Mouse (Mus musculus) embryo, embryonic 10.5 days (tissue): ENCODE measurements around the gene Masp1.

ENCODE experiments used
- DNase-seq: peaks from one replicate; pipeline ENCODE4 v3.0.0-alpha.2; 2015; ENCODE audit warnings: low spot score

Gene Masp1

GRCm38 (mm10) chr16:23458906-23459588 lies 61.6 kb downstream of the Masp1 start:
- no peak for DNase-seq

- DNase-seq, result no peak
Observed at GRCm38 (mm10) chr16:23457338-23457737, 63.3 kb downstream of the Masp1 start.

DNA sequence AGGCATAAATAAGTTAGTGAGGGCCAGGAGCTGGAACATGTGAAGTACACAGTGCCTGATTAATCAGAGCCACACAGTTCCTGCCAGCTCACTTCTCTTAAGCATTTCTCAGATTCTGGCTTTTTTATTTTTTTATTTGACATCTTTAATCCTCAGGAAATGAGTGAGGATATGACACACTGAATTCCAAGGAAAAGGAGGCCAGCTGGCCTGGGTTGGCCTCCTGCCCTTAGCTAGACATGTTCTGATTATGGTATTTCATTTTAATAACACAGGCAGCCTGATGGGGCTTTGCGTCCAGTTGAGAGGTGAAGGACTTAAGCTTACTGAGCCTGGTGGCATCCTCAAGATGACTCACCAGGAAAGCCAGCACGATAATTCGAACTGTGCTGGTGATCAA lies 64.1 kb downstream of the Masp1 start:
- DNase-seq, result no peak

GRCm38 (mm10) chr16:23454376-23454775 lies 66.2 kb downstream of the Masp1 start:
- no peak for DNase-seq

- peak; percentile 82 for DNase-seq
Observed at GRCm38 (mm10) chr16:23452476-23452875, 68.1 kb downstream of the Masp1 start.

- no peak for DNase-seq
Observed at GRCm38 (mm10) chr16:23450816-23451215, 69.8 kb downstream of the Masp1 start.

DNA sequence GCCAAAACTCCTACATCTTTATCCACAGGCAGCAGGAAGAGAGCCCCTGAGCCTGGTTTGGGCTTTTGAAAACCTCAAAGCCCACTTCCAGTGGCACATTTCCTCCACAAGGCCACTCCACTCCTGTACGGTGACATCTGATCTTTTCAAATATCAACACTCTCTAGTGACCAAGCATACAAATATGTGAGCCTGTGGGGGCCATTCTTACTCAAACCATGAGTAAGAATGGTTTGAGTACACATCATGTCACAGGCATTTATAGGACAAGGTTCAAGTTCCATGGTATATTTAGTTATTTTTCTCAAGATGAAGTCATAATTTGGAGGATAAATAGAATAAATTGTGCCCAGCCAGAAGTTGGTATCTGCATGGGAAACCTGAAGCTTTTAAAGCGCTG lies 70.7 kb downstream of the Masp1 start:
- DNase-seq, result no peak

GRCm38 (mm10) chr16:23444231-23444630 lies 76.4 kb downstream of the Masp1 start:
- DNase-seq, result no peak

DNA sequence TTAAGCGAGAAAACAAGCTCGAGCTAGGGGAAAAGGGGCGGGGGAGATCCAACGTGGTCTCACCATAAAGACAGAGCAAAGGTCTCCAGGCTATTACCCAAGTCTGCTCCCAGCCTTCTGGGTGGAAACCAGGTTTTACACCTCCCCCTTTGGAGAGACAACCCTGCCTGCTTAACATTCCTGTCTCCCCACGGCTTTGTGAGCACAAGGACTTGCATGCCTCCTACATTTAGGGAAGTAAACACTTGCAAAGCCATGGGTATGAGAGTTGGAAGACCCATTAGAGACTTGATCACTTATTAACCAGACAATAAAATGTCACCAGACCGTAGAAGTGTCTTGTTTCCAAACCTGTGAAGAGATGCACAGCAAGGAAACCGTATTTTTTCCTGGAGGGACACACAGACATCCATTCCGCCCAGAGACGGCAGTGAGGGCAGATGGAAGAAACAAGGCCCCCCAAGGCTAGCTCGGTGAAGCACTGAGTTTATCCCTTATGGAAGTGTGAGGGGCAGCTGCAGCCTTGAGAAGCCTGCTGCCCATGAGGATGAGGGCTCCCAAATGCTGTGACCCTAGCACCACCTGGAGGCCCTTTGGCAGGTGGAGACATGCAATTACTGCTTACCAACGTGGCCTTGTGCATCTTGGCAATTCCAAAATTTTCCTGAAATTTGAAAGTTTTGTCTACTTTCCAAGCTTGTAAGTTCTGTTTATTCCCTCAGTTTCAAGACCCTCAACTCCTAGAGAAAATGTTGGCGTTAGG lies 83.0 kb downstream of the Masp1 start:
- DNase-seq, result no peak

DNA sequence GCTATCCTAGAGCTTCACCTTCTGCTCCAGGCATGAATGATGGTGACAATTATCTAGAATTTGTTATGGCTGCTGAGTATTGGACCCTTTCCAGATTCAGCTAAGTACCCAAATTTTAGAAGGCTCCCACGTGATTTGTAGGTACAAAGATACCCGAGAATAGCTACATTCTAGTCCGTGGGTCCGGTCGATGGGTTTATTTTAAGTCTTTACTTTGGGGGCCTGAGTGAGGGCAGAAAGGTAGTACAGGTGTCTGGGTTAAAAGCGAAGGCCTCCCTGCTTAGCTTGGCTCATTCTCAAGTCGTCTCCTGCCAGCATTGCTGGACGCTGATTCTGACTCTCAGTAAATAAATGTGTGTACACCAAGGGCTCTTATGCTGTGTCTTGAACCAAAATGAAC lies 90.6 kb downstream of the Masp1 start:
- no peak for DNase-seq

GRCm38 (mm10) chr16:23428647-23429319 lies 91.8 kb downstream of the Masp1 start, which contains the start of gene Rtp1:
Gene Rtp1, plus strand, starts transcription at chr16:23429133.
- no peak for DNase-seq

DNA sequence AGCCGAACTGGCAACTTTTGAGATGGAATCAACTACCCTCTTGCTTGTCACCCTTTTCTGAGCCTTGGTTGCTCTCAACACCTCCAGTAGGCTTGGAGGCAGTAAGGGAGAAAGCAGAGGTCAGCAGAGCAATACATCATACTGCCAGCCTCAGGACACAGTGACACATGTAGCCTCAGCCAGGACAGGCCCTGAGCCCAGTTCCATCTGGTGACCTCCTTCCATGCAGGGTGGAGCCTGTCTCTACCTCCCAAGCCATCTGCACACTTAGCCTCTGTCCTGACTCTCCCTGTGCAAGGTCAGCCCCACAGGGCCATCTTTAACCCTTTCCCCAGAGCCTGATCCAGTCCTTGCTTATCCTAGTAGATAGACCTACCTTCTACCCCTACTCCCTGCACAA lies 92.9 kb downstream of the Masp1 start:
- DNase-seq, result no peak

GRCm38 (mm10) chr16:23423825-23424224 lies 96.8 kb downstream of the Masp1 start:
- no peak for DNase-seq

DNA sequence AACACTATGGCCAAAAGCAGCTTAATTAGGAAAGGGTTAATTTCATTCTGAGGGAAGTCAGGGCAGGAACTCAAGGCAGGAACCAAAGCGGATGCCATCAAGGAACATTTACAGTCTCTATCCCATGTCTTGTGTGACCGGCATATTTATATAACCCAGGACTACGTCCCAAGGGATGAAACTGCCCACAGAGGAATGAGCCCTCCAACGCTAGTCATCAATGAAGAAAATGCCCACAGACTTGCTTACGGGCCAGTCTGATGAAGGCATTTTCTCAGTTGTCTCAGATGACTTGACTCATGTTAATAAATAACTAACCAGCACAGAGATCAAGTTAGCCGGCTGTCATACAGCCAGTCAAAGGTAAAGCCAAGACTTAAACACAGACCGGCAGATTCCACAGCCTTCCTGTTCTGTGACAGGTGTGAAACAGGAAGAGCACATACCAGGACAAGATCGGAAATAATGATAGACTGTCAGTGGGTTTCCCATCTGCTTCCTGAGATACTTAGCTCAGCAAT lies 101.0 kb downstream of the Masp1 start:
- DNase-seq, result no peak

GRCm38 (mm10) chr16:23417456-23418240 lies 103.0 kb downstream of the Masp1 start:
- peak; percentile 11 for DNase-seq

- DNase-seq, result peak; percentile 48
Observed at GRCm38 (mm10) chr16:23416657-23417293, 103.8 kb downstream of the Masp1 start.

- DNase-seq, result peak; percentile 41
Observed at GRCm38 (mm10) chr16:23416261-23416656, 104.4 kb downstream of the Masp1 start.

GRCm38 (mm10) chr16:23412930-23413329 lies 107.7 kb downstream of the Masp1 start:
- DNase-seq, result no peak

- DNase-seq, result peak; percentile 93
Observed at GRCm38 (mm10) chr16:23403008-23403755, 117.4 kb downstream of the Masp1 start.

- DNase-seq, result no peak
Observed at GRCm38 (mm10) chr16:23401959-23402358, 118.7 kb downstream of the Masp1 start.

DNA sequence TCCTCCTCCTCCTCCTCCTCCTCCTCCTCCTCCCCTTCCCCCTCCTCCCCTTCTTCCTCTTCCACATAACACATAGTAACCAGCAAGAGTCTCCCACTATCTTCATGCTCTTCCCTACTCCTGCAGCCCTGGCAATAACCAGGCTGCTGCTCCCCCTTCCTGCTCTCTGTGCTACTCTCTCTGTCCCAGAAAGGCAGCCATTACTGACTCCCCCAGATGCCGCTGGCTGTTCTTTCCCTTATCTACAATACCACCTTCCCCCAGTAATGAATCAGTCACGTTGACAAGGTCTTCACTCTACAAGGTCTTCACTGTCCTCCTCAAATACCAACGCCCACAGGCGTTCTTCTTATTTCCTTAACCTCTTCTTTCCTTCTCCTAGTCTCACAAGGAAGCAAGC lies 119.2 kb downstream of the Masp1 start:
- peak; percentile 19 for DNase-seq
